Mouse (Mus musculus): ENCODE measurements around the gene Gpha2.

The Gpha2 gene

GRCm38 (mm10) chr19:6241274-6242107, 15.3 kb downstream of the Gpha2 start, which contains the start of gene Atg2a:
Gene Atg2a, plus strand, starts transcription at chr19:6241668.
- DNase-seq (ENCODE audit: low spot score): peak; percentile 98

- DNase-seq (ENCODE audit: low spot score): peak; percentile 46
Measured at GRCm38 (mm10) chr19:6242281-6242680, 16.1 kb downstream of the Gpha2 start.

- DNase-seq (ENCODE audit: low spot score): no peak
Measured at GRCm38 (mm10) chr19:6243226-6243625, 17.0 kb downstream of the Gpha2 start.

GRCm38 (mm10) chr19:6245806-6246205, 19.6 kb downstream of the Gpha2 start:
- no peak for DNase-seq (ENCODE audit: low spot score)

GRCm38 (mm10) chr19:6247526-6248300, 21.5 kb downstream of the Gpha2 start:
- no peak for DNase-seq (ENCODE audit: low spot score)

- DNase-seq (ENCODE audit: low spot score): no peak
Measured at GRCm38 (mm10) chr19:6253021-6253420, 26.8 kb downstream of the Gpha2 start.

- no peak for DNase-seq (ENCODE audit: low spot score)
Measured at GRCm38 (mm10) chr19:6260428-6260827, 34.2 kb downstream of the Gpha2 start.

GRCm38 (mm10) chr19:6260946-6261345, 34.8 kb downstream of the Gpha2 start:
- DNase-seq (ENCODE audit: low spot score): no peak

GRCm38 (mm10) chr19:6261379-6261778, 35.2 kb downstream of the Gpha2 start:
- DNase-seq (ENCODE audit: low spot score): no peak

GRCm38 (mm10) chr19:6262222-6262621, 36.0 kb downstream of the Gpha2 start:
- peak; percentile 75 for DNase-seq (ENCODE audit: low spot score)

GRCm38 (mm10) chr19:6262839-6263433, 36.8 kb downstream of the Gpha2 start:
- no peak for DNase-seq (ENCODE audit: low spot score)

GRCm38 (mm10) chr19:6264200-6264599, 38.0 kb downstream of the Gpha2 start:
- DNase-seq (ENCODE audit: low spot score): no peak

- DNase-seq (ENCODE audit: low spot score): no peak
Measured at GRCm38 (mm10) chr19:6264945-6265344, 38.8 kb downstream of the Gpha2 start.

- DNase-seq (ENCODE audit: low spot score): no peak
Measured at GRCm38 (mm10) chr19:6265727-6266182, 39.6 kb downstream of the Gpha2 start.

- DNase-seq (ENCODE audit: low spot score): no peak
Measured at GRCm38 (mm10) chr19:6267306-6268169, 41.4 kb downstream of the Gpha2 start.

GRCm38 (mm10) chr19:6268170-6268528, 42.0 kb downstream of the Gpha2 start:
- peak; percentile 91 for DNase-seq (ENCODE audit: low spot score)

GRCm38 (mm10) chr19:6268670-6269132, 42.5 kb downstream of the Gpha2 start:
- DNase-seq (ENCODE audit: low spot score): no peak

GRCm38 (mm10) chr19:6269798-6270475, 43.8 kb downstream of the Gpha2 start:
- DNase-seq (ENCODE audit: low spot score): no peak

- DNase-seq (ENCODE audit: low spot score): no peak
Measured at GRCm38 (mm10) chr19:6270661-6271060, 44.5 kb downstream of the Gpha2 start.

GRCm38 (mm10) chr19:6271206-6271605, 45.0 kb downstream of the Gpha2 start:
- DNase-seq (ENCODE audit: low spot score): no peak

- no peak for DNase-seq (ENCODE audit: low spot score)
Measured at GRCm38 (mm10) chr19:6272053-6272452, 45.9 kb downstream of the Gpha2 start.

All from layer of hippocampus, adult 11-12 months (tissue).